Mouse (Mus musculus): ENCODE measurements around the gene Agfg1.

DNA sequence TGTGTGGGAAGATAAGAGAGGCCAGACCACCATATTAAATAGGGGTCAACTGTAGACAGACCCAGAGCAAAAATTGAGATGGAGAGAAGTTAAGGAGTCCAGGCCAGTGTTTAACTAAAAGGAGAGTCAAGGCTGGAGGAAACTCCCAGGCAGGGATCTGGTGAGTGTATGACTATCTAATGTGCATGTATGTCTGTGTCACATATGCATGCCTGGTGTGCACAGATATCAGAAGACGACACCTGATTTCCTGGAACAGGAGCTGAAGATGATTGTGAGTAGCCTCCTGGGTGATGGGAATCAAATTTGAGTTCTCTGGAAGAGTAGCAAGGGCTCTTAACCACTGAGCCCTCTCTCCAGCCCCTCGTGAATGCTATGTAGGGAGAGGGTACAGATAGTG, 14.0 kb upstream of the Agfg1 start:
- TF ChIP-seq CTCF (IDR thresholded peaks at IDR 0.05; ENCODE audit: borderline replicate concordance, insufficient read depth, low read length) (no peak), POLR2A (IDR thresholded peaks at IDR 0.05; ENCODE audit: low read depth, low read length) (no peak)
